Mouse (Mus musculus) right cerebral cortex, adult 18-20 months (tissue): ENCODE measurements around the gene Ppan.
A peak's percentile ranks its signal among the peaks of the same experiment; 100 is the strongest.

Experiments
- DNase-seq: peaks from one replicate; pipeline ENCODE4 v3.0.0; 2022; ENCODE audit warnings: mixed read lengths

Gene Ppan

GRCm38 (mm10) chr9:20887704-20888385 lies at the start of gene Ppan:
Gene Ppan (plus strand): TSS chr9:20888175.
- DNase-seq: peak; percentile 98

GRCm38 (mm10) chr9:20838931-20839330 lies 49.0 kb upstream of the Ppan start:
- DNase-seq: no peak

DNA sequence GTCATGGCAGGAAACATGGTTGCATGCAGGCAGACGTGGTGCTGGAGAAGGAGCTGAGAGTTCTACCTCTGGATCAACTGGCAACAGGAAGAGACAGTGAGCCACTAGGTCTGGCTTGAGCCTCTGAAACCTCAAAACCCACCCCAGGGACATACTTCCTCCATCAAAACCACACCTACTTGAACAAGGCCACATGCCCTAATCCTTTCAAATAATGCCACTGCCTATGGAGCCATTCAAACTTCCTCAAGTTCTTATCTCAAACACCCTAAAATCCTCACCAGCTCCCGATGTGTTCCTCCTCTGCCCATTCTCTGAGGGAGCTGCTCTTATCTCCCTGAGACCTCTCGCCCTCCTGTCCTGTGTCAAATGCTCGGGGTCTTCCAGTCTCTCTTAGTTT lies 45.8 kb upstream of the Ppan start:
- no peak for DNase-seq

- peak; percentile 13 for DNase-seq
These were observed 45.3 kb upstream of the Ppan start for GRCm38 (mm10) chr9:20842670-20843069.

DNA sequence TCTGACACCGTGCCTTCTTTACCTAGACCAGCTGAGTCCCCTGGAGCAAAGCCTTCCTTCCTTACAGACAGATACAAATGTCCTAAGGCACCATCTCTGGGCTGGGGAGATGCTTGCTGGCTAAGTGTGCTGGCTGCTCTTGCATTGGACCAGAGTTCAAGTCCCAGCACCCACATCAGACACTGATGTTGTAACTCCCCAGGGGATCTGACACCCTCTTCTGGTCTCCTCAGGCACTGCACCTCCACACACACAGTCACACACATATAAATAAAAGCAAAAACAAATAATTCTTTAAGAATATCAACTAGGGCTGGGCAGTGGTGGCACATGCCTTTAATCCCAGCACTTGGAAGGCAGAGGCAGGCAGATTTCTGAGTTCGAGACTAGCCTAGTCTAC lies 37.8 kb upstream of the Ppan start:
- no peak for DNase-seq

DNA sequence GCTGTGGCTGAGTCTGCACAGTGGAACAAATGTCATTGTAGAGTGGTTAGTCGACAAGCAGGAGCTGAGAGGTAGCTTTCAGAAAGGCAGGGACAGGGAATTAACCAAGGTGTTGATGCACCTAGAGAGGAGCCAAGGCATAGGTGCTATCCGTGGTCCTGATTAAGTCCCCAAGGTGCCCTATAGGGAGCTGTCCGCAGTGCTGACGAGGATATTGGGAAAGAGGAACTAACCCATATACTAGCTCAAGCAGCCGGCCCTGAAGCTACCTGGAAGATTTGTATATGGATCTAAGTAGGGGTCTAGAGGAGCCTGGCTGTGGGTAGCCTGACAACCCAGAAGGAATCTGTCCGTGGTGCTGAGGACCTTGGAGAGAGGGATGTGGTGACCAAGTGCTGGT lies 30.8 kb upstream of the Ppan start:
- no peak for DNase-seq

GRCm38 (mm10) chr9:20859926-20860325 lies 28.0 kb upstream of the Ppan start:
- no peak for DNase-seq

DNA sequence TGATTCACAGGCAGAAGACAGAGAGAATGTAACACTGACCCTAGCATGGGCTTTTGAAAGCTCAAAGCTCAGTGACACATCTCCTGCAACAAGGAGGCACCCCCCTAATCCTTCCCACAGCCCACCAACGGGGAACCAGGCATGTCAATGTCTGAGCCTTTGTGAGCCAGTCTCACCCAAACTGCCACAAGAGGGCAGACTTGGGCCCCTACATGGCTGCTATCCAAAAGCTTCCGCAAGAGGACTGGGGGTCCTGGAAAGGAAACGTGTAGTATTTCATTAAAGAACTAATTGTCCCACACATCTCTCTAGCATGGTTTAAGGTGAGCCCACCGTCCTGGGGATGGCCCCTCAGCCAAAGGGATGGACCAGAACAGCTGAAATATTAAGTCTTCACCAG lies 26.2 kb upstream of the Ppan start:
- no peak for DNase-seq

DNA sequence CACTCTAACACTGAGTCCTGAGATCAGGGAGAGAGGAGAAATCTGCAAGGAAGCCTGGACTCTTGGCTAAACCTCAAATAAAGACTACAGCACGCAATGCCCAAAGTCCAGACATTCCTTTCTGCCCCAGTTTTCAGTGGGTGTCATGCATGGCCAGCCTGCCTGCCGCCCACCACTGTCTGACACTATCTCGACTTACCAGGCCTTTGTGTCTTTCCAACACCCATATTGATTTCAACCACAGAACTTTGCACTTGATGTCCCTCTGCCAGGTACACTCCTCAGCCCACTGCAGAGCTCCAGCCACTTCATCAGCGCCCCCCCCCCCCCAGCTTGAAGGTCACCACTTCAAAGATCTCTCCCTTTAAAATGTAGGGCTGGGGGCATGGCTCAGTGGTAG lies 25.8 kb upstream of the Ppan start:
- no peak for DNase-seq

- no peak for DNase-seq
These were observed 21.1 kb upstream of the Ppan start for GRCm38 (mm10) chr9:20866879-20867278.

DNA sequence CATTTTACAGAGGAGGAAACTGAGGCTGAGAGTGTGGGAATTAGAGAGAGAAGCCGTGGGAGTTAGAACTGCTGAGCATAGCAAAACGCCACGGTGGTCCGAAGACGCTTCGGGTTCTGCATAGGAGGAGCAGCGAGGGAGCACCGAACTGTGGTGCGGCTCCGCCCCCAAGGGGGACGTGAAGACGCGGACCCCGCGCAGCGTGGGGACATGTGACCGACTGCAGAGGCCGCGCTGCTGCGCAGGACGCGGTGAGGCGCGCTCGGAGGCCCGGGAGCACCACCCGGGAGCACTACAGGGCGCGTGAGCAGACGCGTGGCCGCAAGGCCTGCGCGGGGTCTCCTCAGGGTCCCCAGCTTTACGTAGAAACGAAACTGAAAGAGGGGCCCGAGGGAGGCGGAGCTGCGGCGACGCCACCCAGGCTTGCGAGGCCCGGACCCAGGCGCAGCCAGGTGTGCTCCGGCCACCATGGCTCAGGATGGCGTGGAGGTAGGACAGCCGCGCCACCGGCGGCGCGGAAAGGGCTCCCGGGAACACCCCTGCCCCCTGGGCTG lies 19.4 kb upstream of the Ppan start, which contains the start of gene A230050P20Rik:
A230050P20Rik (plus strand) TSS at position 195 of the 554 bp plus-strand sequence.
- peak; percentile 90 for DNase-seq

GRCm38 (mm10) chr9:20869246-20869645 lies 18.7 kb upstream of the Ppan start:
- no peak for DNase-seq

- no peak for DNase-seq
These were observed 17.5 kb upstream of the Ppan start for GRCm38 (mm10) chr9:20870211-20871173.

- DNase-seq: no peak
These were observed 15.0 kb upstream of the Ppan start for GRCm38 (mm10) chr9:20872991-20873390.

GRCm38 (mm10) chr9:20873521-20873920 lies 14.5 kb upstream of the Ppan start:
- no peak for DNase-seq

- peak; percentile 66 for DNase-seq
These were observed 12.8 kb upstream of the Ppan start for GRCm38 (mm10) chr9:20875021-20875790.

- DNase-seq: no peak
These were observed 11.5 kb upstream of the Ppan start for GRCm38 (mm10) chr9:20876318-20877117.

DNA sequence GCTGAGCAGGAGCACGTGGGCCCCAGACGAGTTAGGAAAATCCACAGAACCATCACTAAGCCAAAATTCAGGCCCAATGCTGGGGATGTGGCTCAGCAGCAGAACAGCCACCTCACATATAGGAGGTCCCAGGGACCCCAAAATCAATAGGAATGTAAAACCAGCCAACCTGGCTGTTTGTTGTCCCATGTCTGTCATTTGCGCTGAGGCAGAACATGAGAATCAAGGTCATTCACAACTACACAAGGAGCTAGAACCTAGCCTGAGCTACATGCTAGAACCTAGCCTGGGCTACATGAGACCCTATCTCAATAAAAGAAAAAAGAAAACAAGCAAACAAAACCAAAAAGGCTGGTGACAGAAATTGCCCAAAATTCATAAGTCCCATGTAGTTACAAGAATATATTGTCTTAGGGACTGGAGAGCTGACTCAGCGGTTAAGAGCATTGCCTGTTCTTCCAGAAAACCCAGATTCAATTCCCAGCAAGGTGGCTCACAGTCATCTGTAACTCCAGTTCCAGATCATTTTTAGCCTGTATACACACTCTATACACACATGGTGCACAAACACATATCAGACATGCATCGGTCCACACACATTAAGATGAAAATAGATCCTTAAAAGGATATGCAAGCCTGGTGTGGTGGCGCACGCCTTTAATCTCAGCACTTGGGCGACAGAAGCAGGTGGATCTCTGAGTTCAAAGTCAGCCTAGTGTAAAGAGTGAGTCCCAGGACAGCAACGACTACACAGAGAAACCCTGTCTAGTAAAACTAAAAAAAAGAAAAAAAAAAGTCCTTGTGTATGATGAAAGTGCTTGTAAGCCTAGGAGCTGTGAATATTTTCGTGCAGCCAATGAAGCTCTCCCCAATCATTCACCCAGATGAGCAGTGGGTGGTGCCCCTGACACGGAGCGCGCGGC lies 10.6 kb upstream of the Ppan start:
- no peak for DNase-seq

- peak; percentile 100 for DNase-seq
These were observed 9.8 kb upstream of the Ppan start for GRCm38 (mm10) chr9:20878041-20878709.

DNA sequence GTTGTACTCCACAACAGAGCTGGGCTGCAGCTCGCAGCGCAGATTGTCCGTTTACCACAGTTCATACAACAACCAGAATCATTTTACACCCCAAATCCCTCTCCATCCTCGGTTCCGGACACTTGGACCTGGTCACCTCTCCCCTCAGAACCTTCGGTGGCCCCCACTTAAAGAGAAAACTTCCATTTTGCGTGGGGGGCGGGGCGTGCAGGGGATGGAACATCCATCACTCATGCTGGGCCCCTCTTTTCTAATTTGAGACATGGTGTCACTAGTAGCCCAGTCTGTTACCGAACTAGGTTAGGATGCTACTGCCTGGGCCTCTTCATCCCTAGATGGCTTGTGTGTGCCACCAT lies 9.3 kb upstream of the Ppan start:
- no peak for DNase-seq
